Mouse (Mus musculus) forebrain, embryonic 15.5 days (tissue): ENCODE measurements around the gene 4930469K13Rik. TPM values are rescaled to one million over a fixed set of nuclear protein-coding genes. Genes with fewer than 3 reads are reported as not detected.

Experiments
- ATAC-seq: fragments of 200-750 bp; cut with Nextera tagmentation; replicated peaks from 2 replicates; pipeline ENCODE4 v1.8.0; 2017; ENCODE audit warnings: mild to moderate bottlenecking, moderate TSS enrichment, moderate library complexity
- H3K27ac ChIP-seq: fragments of 300-500 bp; sonication (generic); replicated peaks from 2 replicates; pipeline ENCODE4 v1.5.1; 2015; ENCODE audit warnings: mild to moderate bottlenecking, inconsistent platforms
- H3K27me3 ChIP-seq: fragments of 300-500 bp; sonication (generic); 2 replicates; pipeline ENCODE4 v1.6.1; 2015; ENCODE audit warnings: inconsistent platforms
- H3K36me3 ChIP-seq: fragments of 300-500 bp; sonication (generic); 2 replicates; pipeline ENCODE4 v1.6.1; 2015; ENCODE audit warnings: mild to moderate bottlenecking, inconsistent platforms
- H3K4me1 ChIP-seq: fragments of 300-500 bp; sonication (generic); 2 replicates; pipeline ENCODE4 v1.6.1; 2015; ENCODE audit warnings: inconsistent platforms
- H3K4me2 ChIP-seq: fragments of 300-500 bp; sonication (generic); replicated peaks from 2 replicates; pipeline ENCODE4 v1.6.1; 2015; ENCODE audit warnings: mild to moderate bottlenecking, inconsistent platforms
- H3K4me3 ChIP-seq: fragments of 300-500 bp; sonication (generic); 2 replicates; pipeline ENCODE4 v1.5.1; 2015; ENCODE audit warnings: mild to moderate bottlenecking, inconsistent platforms
- H3K9ac ChIP-seq: fragments of 300-500 bp; sonication (generic); replicated peaks from 2 replicates; pipeline ENCODE4 v1.6.1; 2015; ENCODE audit warnings: mild to moderate bottlenecking, inconsistent platforms
- H3K9me3 ChIP-seq: fragments of 300-500 bp; sonication (generic); 2 replicates; pipeline ENCODE4 v1.6.1; 2016; ENCODE audit warnings: inconsistent platforms
- WGBS: fragments of 180-500 bp; shearing (Covaris S2); methylation state at CpG from one replicate; pipeline ENCODE4 v1.1.7; 2015; ENCODE audit warnings: mixed read lengths; 5-methylcytosine and 5-hydroxymethylcytosine counted together
- polyA plus RNA-seq: library from polyadenylated mRNA; unstranded; fragments of >200 nt; fragmentation: Nextera tagmentation; extraction: Ambion mirVana; gene quantifications from 2 replicates; pipeline ENCODE4 v1.2.1, GENCODE M21; 2015

The 4930469K13Rik gene
- polyA plus RNA-seq, 1 experiment from 2014 or later, result not detected

- Histone ChIP-seq H3K27ac (no peak overlapping the region), H3K4me3 (no peak overlapping the region), H3K36me3 (no peaks in the 10 kb centered on the region), H3K4me1 (no peaks in the 10 kb centered on the region), H3K9me3 (no peaks in the 10 kb centered on the region), H3K9ac (no peak overlapping the region), H3K4me2 (no peak overlapping the region), H3K27me3 (no peaks in the 10 kb centered on the region)
- no peak for ATAC-seq
- 36% methylated on average over 5 of the region's 5 CpGs for WGBS
These were observed 68.7 kb downstream of the 4930469K13Rik start for GRCm38 (mm10) chr11:34029658-34030057.

GRCm38 (mm10) chr11:34025091-34025490 is 73.3 kb downstream of the 4930469K13Rik start:
- ATAC-seq, result no peak
- H3K9me3 ChIP-seq, result no peaks in the 10 kb centered on the region
- H3K4me3 ChIP-seq, result no peak overlapping the region
- H3K4me1 ChIP-seq, result no peaks in the 10 kb centered on the region
- H3K27me3 ChIP-seq, result no peaks in the 10 kb centered on the region
- H3K36me3 ChIP-seq, result no peaks in the 10 kb centered on the region
- H3K27ac ChIP-seq, result no peak overlapping the region
- no peak overlapping the region for H3K9ac ChIP-seq
- no peak overlapping the region for H3K4me2 ChIP-seq
- 85% methylated on average over 1 of the region's 1 CpGs for WGBS

GRCm38 (mm10) chr11:34012007-34012652 is 86.2 kb downstream of the 4930469K13Rik start:
- no peak for ATAC-seq
- H3K4me2 ChIP-seq, result no peak overlapping the region
- whole genome bisulfite sequencing, result 74% methylated on average over 6 of the region's 6 CpGs

DNA sequence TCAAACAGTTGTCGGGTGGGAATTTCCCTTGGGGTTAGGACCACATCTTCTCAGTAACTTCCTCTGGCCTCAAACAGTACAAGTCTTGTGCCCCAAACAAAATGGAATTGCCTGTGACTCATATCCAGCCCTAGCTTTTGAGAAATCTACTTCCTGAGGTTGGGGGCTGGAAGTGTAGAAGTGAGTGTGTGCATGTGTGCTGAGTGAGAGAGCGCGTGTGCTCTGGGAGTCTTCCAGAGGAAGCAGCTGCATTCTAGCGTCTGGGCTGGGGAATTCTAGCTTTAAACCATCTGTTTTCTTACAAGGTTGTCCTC is 87.5 kb downstream of the 4930469K13Rik start:
- Histone ChIP-seq H3K9me3 (no peaks in the 10 kb centered on the region), H3K36me3 (no peaks in the 10 kb centered on the region), H3K27me3 (no peaks in the 10 kb centered on the region), H3K4me2 (no peak overlapping the region), H3K27ac (no peak overlapping the region), H3K4me1 (no peaks in the 10 kb centered on the region), H3K9ac (no peak overlapping the region), H3K4me3 (no peak overlapping the region)
- ATAC-seq, result no peak
- WGBS, result 83% methylated on average over 4 of the region's 4 CpGs

More at GRCm38 (mm10) chr11:34012007-34012652, 86.2 kb downstream of the 4930469K13Rik start:
- H3K36me3 ChIP-seq, result no peaks in the 10 kb centered on the region
- no peaks in the 10 kb centered on the region for H3K27me3 ChIP-seq
- H3K4me3 ChIP-seq, result no peak overlapping the region
- no peak overlapping the region for H3K27ac ChIP-seq
- no peaks in the 10 kb centered on the region for H3K9me3 ChIP-seq
- H3K9ac ChIP-seq, result no peak overlapping the region
- no peaks in the 10 kb centered on the region for H3K4me1 ChIP-seq

DNA sequence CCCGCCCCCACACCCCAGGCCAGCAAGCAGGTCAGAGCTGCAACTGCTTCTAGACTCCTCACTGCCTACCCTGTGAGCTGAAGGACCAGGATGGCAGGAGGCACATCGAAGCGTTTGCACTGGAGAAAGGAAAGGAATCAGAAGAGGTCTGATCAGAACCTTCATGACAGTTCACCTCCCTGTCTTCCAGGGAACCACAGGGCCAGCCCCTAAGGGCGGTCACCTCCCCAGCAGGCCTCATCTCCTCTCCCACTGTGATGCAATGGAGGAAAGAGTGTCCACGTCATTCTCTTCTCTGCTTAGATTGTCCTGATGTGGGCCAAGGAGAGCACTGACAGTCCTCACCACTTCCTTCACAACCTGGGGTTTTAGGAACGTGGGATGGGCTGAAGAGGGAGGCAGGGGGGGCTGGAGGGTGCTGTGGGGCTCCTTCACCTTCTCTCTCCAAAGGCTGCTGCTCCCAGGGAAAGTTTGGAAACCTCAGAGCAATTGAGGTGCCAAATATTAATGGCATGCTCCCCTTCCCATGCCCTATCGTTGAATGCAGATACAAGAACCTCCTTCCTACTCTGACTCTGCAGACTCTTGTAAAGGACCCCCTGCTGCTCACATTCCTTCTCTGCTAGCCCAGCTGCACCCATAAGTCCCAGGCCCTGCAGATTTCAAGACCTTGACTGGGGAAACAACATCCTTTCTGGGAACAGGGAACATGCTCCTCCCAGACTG is 88.1 kb downstream of the 4930469K13Rik start:
- no peaks in the 10 kb centered on the region for H3K36me3 ChIP-seq
- H3K27ac ChIP-seq, result no peak overlapping the region
- no peaks in the 10 kb centered on the region for H3K27me3 ChIP-seq
- WGBS, result 80% methylated on average over 7 of the region's 7 CpGs
- H3K4me1 ChIP-seq, result no peaks in the 10 kb centered on the region
- ATAC-seq, result no peak
- no peak overlapping the region for H3K9ac ChIP-seq
- no peak overlapping the region for H3K4me2 ChIP-seq
- H3K9me3 ChIP-seq, result no peaks in the 10 kb centered on the region
- no peak overlapping the region for H3K4me3 ChIP-seq

GRCm38 (mm10) chr11:34009316-34010087 is 88.9 kb downstream of the 4930469K13Rik start:
- no peak for ATAC-seq
- H3K4me2 ChIP-seq, result no peak overlapping the region
- H3K27me3 ChIP-seq, result no peaks in the 10 kb centered on the region
- no peak overlapping the region for H3K27ac ChIP-seq
- no peaks in the 10 kb centered on the region for H3K4me1 ChIP-seq
- no peak overlapping the region for H3K4me3 ChIP-seq
- H3K36me3 ChIP-seq, result no peaks in the 10 kb centered on the region
- WGBS, result 73% methylated on average over 12 of the region's 12 CpGs
- no peak overlapping the region for H3K9ac ChIP-seq
- no peaks in the 10 kb centered on the region for H3K9me3 ChIP-seq

- Histone ChIP-seq H3K4me3 (no peak overlapping the region), H3K36me3 (no peaks in the 10 kb centered on the region), H3K4me1 (no peaks in the 10 kb centered on the region), H3K27ac (no peak overlapping the region), H3K9me3 (no peaks in the 10 kb centered on the region), H3K4me2 (no peak overlapping the region), H3K9ac (no peak overlapping the region), H3K27me3 (no peaks in the 10 kb centered on the region)
- ATAC-seq, result peak; percentile 27; the same call in 1 of the 2 replicates
- 40% methylated on average over 9 of the region's 9 CpGs for WGBS
These were observed 89.7 kb downstream of the 4930469K13Rik start for GRCm38 (mm10) chr11:34008702-34009101.

- Histone ChIP-seq H3K4me3 (no peak overlapping the region), H3K36me3 (no peaks in the 10 kb centered on the region), H3K27me3 (no peaks in the 10 kb centered on the region), H3K9me3 (no peaks in the 10 kb centered on the region), H3K4me2 (no peak overlapping the region), H3K9ac (no peak overlapping the region), H3K4me1 (no peaks in the 10 kb centered on the region), H3K27ac (no peak overlapping the region)
- WGBS, result 82% methylated on average over 11 of the region's 11 CpGs
- ATAC-seq, result no peak
These were observed 90.1 kb downstream of the 4930469K13Rik start for GRCm38 (mm10) chr11:34008214-34008613.

GRCm38 (mm10) chr11:34007616-34008015 is 90.7 kb downstream of the 4930469K13Rik start:
- Histone ChIP-seq H3K4me2 (no peak overlapping the region), H3K27ac (no peak overlapping the region), H3K9me3 (no peaks in the 10 kb centered on the region), H3K9ac (no peak overlapping the region), H3K4me3 (no peak overlapping the region), H3K27me3 (no peaks in the 10 kb centered on the region), H3K4me1 (no peaks in the 10 kb centered on the region), H3K36me3 (no peaks in the 10 kb centered on the region)
- WGBS, result 100% methylated on average over 2 of the region's 2 CpGs
- ATAC-seq, result no peak

GRCm38 (mm10) chr11:34002593-34002965 is 95.8 kb downstream of the 4930469K13Rik start:
- H3K27ac ChIP-seq, result no peak overlapping the region
- H3K36me3 ChIP-seq, result no peaks in the 10 kb centered on the region
- no peaks in the 10 kb centered on the region for H3K9me3 ChIP-seq
- no peaks in the 10 kb centered on the region for H3K4me1 ChIP-seq
- no peaks in the 10 kb centered on the region for H3K27me3 ChIP-seq
- H3K4me2 ChIP-seq, result no peak overlapping the region
- no peak overlapping the region for H3K4me3 ChIP-seq
- WGBS, result 83% methylated on average over 5 of the region's 5 CpGs
- no peak overlapping the region for H3K9ac ChIP-seq
- no peak for ATAC-seq

DNA sequence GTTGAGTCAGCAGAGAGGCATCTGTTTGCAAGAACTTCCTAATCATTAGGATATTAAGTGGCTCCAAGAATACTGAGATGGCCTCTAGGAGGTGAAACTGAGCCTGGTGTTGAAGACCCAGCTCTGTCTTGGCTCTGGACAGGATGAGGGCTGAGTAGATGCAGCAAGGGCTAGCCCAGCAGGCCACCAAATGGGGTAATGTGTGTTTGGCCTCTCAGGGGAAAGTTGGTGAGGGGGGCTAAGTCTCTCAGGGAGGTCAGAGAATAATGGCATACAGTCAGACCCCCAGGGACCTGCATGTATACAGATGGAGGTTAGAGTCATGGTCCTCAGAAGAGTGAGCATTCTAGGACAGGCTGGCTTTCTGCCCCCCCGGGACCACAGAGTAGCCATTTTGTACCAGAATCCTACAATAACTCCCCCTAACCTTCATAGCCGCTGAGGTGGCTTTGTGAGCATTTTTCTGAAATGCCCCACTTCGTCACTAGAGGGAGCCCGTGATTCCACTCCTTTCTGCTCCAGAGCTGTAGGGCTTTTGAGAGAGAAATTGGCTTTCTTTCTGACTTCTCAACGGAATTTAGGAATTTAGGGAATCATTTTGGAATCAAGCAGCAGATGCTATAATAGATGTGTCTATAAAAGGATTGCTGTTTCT is 96.3 kb downstream of the 4930469K13Rik start:
- WGBS, result 10% methylated on average over 5 of the region's 5 CpGs
- Histone ChIP-seq H3K9me3 (no peaks in the 10 kb centered on the region), H3K9ac (no peak overlapping the region), H3K27me3 (no peaks in the 10 kb centered on the region), H3K27ac (no peak overlapping the region), H3K4me2 (no peak overlapping the region), H3K36me3 (no peaks in the 10 kb centered on the region), H3K4me1 (no peaks in the 10 kb centered on the region), H3K4me3 (no peak overlapping the region)
- no peak for ATAC-seq

- no peak overlapping the region for H3K4me3 ChIP-seq
- H3K36me3 ChIP-seq, result no peaks in the 10 kb centered on the region
- no peak overlapping the region for H3K27ac ChIP-seq
- H3K4me1 ChIP-seq, result no peaks in the 10 kb centered on the region
- H3K4me2 ChIP-seq, result no peak overlapping the region
- H3K9ac ChIP-seq, result no peak overlapping the region
- no peak for ATAC-seq
- WGBS, result 82% methylated on average over 3 of the region's 3 CpGs
- H3K27me3 ChIP-seq, result no peaks in the 10 kb centered on the region
- no peaks in the 10 kb centered on the region for H3K9me3 ChIP-seq
These were observed 97.9 kb downstream of the 4930469K13Rik start for GRCm38 (mm10) chr11:34000416-34000815.
